Mouse (Mus musculus) urinary bladder, postnatal 25 days (tissue): ENCODE results near the gene Tango6.
A peak's percentile ranks its signal among the peaks of the same experiment; 100 is the strongest.
"Not testable (repeated sequence)": the region's sequence is repeated elsewhere in the genome, so short reads cannot be mapped to it uniquely, and the experiment has no call there.

ENCODE experiments used
- DNase-seq: peaks from one replicate; pipeline ENCODE4 v3.0.0; 2022; ENCODE audit warnings: low spot score

Gene Tango6

GRCm38 (mm10) chr8:106761317-106761716 lies 78.4 kb downstream of the Tango6 start:
- no peak for DNase-seq

- DNase-seq = no peak
Measured at GRCm38 (mm10) chr8:106761867-106762523, 79.1 kb downstream of the Tango6 start.

- no peak for DNase-seq
Measured at GRCm38 (mm10) chr8:106764529-106764928, 81.7 kb downstream of the Tango6 start.

- DNase-seq = no peak
Measured at GRCm38 (mm10) chr8:106765570-106765969, 82.7 kb downstream of the Tango6 start.

- no peak for DNase-seq
Measured at GRCm38 (mm10) chr8:106766736-106767135, 83.9 kb downstream of the Tango6 start.

GRCm38 (mm10) chr8:106769147-106769805 lies 86.4 kb downstream of the Tango6 start:
- DNase-seq = peak; percentile 16

- DNase-seq = no peak
Measured at GRCm38 (mm10) chr8:106770596-106771179, 87.8 kb downstream of the Tango6 start.

- no peak for DNase-seq
Measured at GRCm38 (mm10) chr8:106772094-106772493, 89.2 kb downstream of the Tango6 start.

GRCm38 (mm10) chr8:106772501-106772900 lies 89.6 kb downstream of the Tango6 start:
- no peak for DNase-seq

- DNase-seq = no peak
Measured at GRCm38 (mm10) chr8:106774567-106775320, 91.9 kb downstream of the Tango6 start.

- no peak for DNase-seq
Measured at GRCm38 (mm10) chr8:106789623-106790022, 106.8 kb downstream of the Tango6 start.

GRCm38 (mm10) chr8:106794820-106795219 lies 112.0 kb downstream of the Tango6 start:
- no peak for DNase-seq

GRCm38 (mm10) chr8:106799821-106800220 lies 117.0 kb downstream of the Tango6 start:
- DNase-seq = no peak

- no peak for DNase-seq
Measured at GRCm38 (mm10) chr8:106801261-106801660, 118.4 kb downstream of the Tango6 start.

- DNase-seq = not testable (repeated sequence)
Measured at GRCm38 (mm10) chr8:106802384-106803137, 119.7 kb downstream of the Tango6 start.

- DNase-seq = no peak
Measured at GRCm38 (mm10) chr8:106805859-106806258, 123.0 kb downstream of the Tango6 start.

GRCm38 (mm10) chr8:106807461-106807860 lies 124.6 kb downstream of the Tango6 start:
- DNase-seq = no peak

GRCm38 (mm10) chr8:106809726-106810125 lies 126.9 kb downstream of the Tango6 start:
- no peak for DNase-seq

GRCm38 (mm10) chr8:106810406-106810805 lies 127.5 kb downstream of the Tango6 start:
- DNase-seq = no peak

- DNase-seq = no peak
Measured at GRCm38 (mm10) chr8:106812560-106812959, 129.7 kb downstream of the Tango6 start.

- no peak for DNase-seq
Measured at GRCm38 (mm10) chr8:106816431-106817170, 133.7 kb downstream of the Tango6 start.
